Mouse (Mus musculus) adrenal gland, adult (tissue): Measurements from ENCODE around the gene Thrap3.
"Not testable (repeated sequence)": the region's sequence is repeated elsewhere in the genome, so short reads cannot be mapped to it uniquely, and the experiment has no call there.

Experiments
- DNase-seq, 2 experiments: peaks; one replicate each; pipeline ENCODE4 v3.0.0; 2022 to 2023; ENCODE audit warnings: low spot score in 1 of 2; ENCODE audit not compliant: inconsistent age in 2 of 2

The Thrap3 gene

DNA sequence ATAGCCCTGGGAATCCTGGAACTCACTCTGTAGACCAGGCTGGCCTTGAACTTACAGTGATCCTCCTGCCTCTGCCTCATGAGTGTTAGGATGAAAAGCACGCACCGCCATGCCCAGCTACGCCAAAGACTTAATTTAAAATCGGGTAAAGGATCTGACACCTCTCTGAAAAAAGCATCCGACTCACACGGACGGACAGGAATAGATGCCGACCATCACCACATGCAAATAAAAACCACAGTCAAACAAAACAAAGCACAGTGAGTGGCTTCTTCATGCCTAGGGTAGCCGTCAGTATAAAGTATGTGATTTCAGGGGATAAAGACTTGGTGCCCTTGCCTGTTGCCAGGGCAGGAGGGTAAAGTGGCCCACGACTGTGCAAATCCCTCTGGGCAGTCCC lies 17.5 kb upstream of the Thrap3 start:
- no peak for DNase-seq

DNA sequence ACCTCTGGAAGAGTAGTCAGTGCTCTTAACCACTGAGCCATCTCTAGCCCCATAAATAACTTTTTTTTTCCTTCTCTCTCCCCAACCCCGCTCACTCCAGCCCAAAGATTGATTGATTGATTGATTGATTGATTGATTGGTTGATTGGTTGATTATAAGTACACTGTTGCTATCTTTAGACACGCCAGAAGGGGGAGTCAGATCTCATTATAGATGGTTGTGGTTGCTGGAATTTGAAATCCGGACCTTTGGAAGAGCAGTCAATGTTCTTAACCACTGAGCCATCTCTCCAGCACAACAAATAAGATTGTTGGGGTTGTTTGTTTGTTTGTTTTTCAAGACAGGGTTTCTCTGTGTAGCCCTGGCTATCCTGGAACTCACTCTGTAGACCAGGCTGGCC lies 17.0 kb upstream of the Thrap3 start:
- not testable (repeated sequence) for DNase-seq

DNA sequence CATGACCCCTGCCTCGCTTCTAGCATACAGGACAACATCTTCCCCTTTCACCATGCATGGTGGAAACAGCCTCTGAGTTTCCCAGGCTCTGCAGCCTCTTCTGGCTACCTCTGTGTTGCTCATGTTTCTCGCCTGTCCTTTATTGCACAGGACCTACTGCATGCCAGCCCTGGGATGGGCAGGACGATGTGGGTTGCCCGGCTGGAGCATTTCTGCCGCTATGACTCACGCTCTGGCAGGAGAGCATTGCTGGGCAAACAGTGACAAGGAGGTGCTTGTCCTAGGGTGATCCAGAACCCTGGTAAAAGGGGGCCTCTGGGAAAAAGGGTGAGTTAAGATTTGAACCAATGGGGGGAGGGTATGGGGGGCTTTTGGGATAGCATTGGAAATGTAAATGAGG lies 15.2 kb upstream of the Thrap3 start:
- peak; percentile 59 to 72 for DNase-seq

DNA sequence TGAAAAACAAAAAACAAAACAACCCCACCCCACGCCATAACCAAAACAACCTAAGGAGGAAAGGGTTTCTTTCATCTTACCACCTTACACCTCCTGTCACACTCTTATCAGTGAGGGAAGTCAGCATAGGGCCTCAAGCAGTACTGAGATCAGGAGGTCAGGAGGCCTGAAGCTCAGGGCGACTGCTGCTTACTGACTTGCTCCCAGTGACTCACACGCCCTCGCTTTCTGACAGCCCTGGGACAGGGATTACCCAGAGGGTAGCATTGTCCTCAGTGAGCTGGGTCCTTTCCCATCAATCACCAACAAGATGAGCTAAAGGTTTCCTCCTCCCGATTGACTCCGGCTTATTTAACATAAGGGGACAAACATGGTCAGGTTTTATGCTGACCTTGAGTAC lies 4.5 kb upstream of the Thrap3 start:
- peak; percentile 70 to 79 for DNase-seq

DNA sequence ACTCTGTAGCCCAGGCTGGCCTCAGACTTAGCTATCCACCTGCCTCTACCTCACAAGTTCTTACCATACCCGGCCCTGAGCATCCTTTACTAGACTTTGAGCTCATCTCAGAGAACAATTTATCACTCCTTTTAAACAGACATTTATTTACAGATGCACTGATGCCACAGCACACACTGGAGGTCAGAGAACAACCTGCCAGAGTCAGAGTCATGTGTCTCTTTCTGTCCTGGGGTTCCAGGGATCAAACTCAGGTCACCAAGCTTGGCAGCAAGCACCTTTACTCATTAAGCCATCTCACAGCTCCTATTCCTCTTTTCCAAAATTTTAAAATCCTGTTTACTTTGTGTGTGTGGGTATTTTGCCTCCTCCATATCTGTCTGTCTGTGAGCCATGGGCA lies 2.8 kb upstream of the Thrap3 start:
- DNase-seq = no peak

DNA sequence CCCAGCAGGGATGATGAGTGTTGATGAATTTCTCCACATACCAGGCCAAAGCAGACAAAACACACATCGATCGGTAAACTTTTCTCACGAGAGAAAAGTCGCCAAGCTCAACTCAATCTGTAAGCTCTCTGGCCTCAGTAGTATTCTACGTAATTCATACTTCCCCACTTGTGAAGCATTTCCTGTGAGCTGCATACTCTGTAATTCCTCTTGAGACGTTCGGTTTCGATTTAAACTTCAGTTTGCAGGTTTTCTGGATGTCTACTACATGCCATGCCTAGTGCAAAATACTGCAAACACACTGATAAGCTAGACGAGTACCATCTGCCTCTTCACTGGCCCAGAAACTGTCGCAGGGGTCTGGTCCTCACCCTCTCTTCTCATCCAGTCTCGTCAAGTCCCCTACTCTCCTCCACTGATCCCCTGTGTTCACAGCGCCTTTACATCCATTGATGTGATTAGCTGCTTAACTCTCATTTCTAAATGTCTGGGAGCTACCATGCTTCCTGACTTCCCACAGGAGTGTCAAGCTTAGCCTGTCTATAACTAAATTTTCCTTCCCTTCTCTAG lies 2.2 kb upstream of the Thrap3 start:
- DNase-seq = no peak

DNA sequence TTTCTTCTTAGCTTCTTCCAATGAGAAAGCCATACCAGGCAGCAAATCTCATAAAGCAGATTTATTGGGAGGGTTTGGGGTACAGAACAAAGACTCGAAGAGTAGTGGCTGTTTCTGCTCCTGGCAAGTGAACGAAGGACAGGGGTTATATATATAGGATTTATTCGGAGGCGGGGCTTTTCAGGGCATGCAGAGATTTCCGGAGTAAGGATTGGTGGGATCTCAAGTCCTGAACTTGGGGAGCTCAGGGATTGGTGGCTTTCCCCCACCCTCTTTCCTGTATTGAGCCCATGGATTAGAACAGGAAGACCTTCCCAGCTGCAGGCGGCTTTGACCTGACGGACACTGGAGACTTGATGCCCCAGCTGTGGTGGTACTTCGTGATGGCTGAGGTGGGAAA lies 1.5 kb upstream of the Thrap3 start:
- DNase-seq = no peak

DNA sequence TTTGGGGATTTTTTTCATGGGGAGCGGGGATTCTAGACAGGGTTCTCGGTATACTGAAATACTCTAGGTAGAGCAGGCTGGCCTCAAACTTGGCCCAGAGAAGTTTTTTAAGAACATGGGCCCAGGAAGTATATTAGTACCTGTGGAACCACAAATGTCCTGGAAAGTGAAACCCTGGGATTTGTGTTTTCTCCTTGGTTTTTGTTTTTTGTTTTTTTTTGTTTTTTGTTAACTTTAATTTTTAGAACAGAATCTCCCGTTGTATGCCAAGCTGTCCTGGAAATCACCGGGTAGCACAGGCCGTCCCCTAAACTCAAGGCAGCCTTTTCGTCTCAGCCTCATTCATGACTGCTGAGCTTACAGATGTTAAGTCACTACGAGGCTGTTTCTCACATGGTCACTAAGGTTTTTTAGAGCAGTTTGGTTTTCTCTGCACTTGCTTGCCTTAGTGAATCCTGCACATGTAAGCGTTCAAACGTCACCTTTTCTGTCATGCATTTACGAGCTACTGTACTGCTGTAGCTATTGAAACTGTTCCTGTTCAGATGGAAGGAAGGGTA lies 856 bp upstream of the Thrap3 start:
- no peak for DNase-seq

DNA sequence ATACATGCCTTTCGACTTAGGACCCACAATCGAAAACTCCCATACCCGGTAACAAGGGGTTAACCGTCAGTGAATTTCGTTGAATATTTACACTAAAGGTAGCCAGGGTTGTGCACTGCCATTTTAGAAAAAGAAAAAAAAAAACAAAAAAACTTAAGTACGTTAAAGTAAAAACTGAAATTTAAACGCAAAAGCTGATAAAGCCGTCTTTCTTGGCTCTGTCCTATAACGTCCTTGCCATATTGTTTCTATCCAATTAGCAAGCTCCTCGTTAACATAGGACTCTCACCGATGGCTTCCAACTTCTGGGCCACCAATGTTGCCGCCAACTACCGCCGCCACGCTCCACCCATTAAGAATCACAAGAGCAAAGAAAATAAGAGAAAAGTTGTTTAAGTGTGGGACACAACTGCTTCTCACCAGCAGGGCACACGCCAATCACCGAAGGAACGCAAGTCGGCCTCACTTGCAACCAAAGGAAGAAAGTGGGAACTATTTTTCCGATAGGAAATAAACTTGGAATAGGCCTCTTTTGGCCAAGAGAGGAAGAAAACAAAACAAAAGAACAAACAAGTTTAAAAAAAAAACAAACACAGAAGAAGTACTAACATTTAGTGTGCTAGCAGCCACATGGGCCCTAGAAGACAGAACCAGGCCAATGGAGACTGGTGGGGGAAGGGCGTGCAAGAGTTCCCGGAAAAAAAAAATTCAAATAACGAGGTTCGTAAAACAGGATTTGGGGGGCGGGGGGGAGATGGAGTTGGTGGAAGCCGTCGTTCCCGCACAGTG lies 852 bp downstream of the Thrap3 start:
- peak; percentile 55 to 87 for DNase-seq

DNA sequence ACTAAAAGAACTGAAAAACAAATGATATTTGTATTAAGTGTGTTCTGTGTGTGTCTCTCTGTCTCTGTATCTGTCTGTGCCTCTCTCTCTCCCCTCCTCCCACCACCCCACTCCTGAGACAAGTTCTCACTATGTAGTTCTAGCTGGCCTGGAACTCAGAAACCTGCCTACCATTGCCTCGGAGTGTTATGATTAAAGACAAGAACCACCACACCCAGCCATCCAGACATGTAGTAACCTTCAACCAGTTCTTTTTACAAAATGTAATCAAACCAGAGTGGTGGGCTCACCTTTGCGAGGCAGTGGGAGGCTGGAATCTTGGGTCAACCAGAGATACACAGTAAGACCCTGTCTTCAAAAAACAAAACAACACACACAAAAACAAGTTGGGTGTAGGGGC lies 1.9 kb downstream of the Thrap3 start:
- peak in 1 of 2 experiments; percentile 61 for DNase-seq

DNA sequence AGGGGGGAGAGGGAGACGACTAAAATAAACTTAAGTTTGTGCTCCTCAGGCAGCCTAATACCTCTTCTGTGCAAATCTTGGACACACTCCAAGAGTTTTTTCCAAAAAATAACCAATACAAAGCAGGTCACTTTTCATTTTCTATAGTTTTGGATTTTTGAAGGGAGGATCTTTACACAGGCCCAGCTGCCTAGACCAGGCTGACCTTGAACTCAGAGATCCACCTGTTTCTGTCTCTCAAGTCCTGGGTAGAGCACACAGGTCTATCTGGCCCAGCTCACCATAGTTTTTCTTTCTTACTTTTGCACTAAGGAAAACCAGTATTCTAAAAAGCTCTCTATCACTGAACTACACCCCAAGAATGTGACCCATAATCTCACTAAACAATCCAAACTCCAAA lies 2.5 kb downstream of the Thrap3 start:
- peak in 1 of 2 experiments; percentile 68 for DNase-seq

DNA sequence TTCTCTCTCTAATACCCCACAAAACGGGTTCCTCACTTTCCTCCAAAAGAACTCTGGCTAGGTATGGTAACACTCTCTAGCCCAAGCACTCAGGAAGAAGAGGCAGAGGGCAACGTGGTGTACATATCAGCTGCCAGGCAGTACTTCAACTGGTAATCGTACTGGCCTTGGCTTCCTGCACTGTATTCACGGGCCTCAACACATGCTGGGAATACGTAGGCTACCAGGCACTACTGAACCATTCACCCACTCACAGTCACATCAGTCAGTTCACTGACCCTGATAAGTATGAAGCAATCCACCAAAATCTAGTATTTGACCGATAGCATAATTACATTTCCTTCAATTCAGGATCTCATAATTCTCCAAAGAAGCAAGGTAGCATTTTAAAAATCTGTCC lies 3.0 kb downstream of the Thrap3 start:
- DNase-seq = peak; percentile 40 to 76

DNA sequence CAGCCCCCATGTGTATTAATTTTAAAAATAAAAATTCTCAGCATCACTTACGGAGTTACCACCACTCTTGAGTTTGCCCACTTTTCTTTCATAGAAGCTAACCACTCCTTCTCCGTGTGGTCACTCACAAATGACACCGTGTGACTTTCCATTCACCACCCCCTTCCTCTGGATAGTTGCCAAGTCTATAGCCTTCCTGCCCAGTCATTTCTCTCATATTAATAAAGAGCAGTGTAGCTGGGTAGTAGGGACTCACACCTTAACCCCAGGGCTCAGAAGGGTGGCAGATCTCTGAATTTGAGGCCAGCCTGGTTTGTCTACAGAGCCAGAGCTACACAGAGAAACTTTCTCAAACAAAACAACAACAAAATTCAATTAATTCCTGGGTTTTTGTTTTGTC lies 5.1 kb downstream of the Thrap3 start:
- DNase-seq = peak in 1 of 2 experiments; percentile 72

DNA sequence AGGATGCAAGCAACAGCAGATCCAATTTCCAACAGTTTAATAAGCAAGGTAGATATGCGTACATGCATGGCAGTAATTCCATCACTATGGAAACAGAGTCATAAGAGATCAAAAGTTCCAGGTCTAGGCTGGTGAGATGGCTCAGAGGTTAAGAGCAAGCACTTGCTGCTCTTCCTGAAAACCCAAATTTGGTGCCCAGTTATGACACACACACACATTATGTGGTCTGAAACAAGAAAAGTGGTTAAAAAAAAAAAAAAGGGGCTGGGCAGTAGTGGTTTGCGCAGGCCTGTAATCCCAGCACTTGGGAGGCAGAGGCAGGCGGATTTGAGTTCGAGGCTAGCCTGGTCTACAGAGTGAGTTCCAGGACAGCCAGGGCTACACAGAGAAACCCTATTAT lies 7.6 kb downstream of the Thrap3 start:
- no peak for DNase-seq

DNA sequence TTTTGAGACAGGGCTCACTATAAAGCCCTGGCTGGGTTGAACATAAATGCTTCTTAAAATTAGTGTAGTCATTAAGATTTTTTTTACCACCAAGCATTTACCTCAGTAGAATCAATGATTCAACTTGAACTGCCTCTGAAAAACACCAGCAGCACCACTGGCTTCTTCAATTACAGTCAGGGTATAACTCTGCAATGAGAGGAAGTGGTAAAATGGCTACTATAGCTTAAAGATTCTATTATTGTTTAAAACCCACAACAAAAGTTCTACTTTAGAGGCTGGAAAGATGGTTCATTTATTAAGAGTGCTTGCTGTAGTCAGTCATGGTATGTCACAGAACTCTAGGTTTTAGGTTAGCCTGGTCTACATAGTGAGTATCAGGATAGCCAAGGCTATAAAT lies 8.3 kb downstream of the Thrap3 start:
- DNase-seq = no peak

DNA sequence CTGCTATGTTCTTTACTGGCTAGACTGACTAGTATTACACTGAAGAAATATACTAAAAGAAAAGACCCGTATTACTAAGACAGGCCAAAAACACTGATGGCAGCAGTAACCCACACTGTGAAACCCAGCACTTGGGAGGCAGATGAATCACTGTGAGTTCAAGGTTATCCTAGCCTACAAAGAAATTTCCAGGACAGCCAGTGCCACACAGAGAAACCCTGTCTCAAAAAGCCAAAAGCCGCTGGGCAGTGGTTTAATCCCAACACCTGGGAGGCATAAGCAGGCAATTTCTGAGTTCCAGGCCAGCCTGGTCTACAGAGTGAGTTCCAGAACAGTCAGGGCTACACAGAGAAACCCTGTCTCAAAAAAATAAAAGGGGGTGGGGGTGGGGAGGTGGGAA lies 11.9 kb downstream of the Thrap3 start:
- DNase-seq = peak; percentile 71 to 82

DNA sequence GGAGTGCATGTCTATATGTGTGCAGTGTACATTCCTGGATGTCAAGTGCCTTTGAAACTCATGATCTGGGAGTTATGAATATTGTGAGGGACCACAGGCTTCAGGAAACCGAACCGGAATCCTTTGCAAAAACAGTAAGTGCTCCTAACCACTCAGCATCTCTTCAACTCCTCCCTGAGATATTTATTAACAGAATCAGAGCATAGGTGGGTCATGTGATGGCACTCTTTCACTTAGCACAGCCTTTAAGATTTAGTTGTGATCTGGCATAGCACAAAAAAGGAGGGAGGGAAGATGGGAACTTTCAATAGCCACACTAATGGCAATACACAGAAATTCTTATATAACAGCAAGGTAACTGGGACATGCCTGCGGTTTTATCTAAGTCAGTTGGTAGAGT lies 15.5 kb downstream of the Thrap3 start:
- peak in 1 of 2 experiments; percentile 31 for DNase-seq

DNA sequence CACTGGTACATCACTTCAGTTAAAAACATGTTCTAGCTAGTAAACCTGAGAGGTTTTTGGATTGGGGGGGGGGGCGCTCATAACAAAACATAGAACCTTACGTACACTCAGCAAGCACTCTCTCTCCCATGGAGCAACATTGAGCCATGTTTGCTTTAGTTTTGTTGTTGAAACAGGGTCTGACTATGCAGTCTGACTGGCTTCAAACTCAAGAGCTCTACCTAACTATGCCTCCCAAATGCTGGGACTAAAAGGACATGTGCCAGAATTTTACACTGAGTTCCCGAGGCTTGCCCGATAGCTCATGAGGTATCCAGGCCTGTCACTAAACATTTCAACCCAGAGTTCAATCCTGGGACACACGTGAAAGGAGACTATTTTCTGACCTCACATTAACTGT lies 19.5 kb downstream of the Thrap3 start:
- no peak for DNase-seq

DNA sequence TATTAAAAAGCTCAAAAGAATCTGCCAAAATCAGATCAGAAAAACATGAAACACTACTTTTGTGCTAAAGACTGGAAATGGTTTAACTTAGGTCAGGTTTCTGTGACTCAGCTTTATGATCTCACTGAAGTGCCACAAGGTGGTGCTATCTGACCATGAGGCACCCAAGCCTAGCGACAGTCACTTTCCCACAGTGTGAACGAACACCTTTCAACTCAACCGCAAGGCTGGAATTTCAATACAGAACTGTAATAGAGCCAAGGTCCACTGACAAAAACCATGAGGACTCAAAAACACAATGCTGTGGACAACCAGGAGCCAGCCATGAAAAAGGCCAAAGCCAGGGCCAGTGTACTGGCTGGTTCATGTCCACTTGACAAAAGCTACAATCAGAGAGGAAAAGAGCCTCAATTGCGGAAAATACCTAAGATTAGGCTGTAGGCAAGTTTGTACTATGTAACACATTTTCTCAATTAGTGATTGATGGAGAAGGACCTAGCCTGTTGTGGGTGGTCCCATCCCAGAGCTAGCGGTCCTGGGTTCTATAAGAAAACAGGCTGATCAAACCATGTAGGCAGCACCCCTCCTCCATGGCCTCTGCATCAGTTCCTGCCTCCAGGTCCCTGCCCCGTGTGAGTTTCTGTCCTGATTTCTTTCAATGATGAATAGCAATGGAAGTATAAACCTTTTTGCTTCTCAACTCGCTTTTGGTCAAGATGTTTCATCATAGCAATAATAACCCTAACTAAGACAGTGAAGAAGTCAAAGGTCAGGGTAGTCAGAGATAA lies 21.2 kb downstream of the Thrap3 start:
- DNase-seq = peak; percentile 65 to 91

DNA sequence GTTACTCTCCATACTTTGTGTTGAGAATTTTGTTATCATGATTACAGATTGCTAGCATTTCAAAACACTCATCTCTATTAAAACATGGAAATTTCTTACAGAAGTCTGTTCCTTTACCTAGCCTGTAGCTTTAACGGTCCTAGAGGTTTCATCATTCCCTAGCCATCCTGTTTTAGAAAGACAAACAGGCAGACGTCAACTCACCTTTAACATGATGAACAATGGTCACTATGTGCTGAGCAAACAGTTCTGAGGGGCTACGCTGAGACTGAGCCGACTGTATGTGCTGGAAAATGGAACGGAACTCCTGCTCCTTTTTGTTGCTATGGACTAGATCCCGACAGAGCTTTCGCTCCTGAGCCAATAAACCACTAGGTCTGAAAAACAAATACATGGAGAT lies 26.6 kb downstream of the Thrap3 start:
- DNase-seq = not testable (repeated sequence)

DNA sequence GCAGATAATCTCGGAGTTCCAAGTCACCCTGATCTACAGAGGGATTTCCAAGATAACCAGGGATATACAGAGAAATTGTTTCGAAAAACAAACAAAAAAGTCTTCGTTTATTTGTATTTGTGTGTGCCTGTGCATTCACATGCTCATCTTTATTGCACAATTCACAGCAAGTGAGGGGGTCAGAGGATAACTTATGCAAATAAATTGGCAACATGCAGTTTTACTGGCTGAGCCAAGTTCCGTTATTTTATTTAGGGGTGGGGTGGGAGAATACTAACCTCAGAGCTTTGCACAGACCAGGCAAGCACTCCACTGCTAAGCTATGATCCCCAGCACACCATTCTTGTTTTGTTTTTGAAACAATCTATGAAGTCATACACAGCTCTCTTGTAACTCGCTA lies 28.8 kb downstream of the Thrap3 start:
- no peak for DNase-seq

DNA sequence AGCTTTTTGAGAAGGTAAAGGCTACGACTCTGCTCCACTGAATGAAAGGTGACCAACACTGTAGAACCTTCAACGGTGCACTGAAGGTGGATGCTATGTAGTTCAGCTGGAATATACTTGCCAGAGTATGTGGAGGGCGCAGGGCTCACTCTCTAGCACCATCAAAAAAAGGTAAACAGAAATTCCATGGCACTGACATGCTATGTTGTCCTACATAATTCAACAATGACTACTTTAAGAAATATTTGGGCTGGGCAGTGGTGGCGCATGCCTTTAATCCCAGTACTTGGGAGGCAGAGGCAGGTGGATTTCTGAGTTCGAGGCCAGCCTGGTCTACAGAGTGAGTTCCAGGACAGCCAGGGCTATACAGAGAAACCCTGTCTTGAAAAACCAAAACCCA lies 31.8 kb downstream of the Thrap3 start:
- DNase-seq = not testable (repeated sequence)
